Mouse (Mus musculus) limb, embryonic 14.5 days (tissue): ENCODE results near the gene Scrn3. TPM values are rescaled to one million over a fixed set of nuclear protein-coding genes. Genes with fewer than 3 reads are reported as not detected.
A peak's percentile ranks its signal among the peaks of the same experiment; 100 is the strongest.

Experiments used
- ATAC-seq: fragments of 200-750 bp; cut with Nextera tagmentation; 2 replicates; pipeline ENCODE4 v1.8.0; 2017; ENCODE audit warnings: low read depth, moderate number of reproducible peaks, moderate TSS enrichment; ENCODE audit not compliant: low FRiP score
- DNase-seq: peaks from one replicate; pipeline ENCODE4 v3.0.0-alpha.2; 2015; ENCODE audit warnings: low spot score
- H3K27ac ChIP-seq: fragments of 300-500 bp; sonication (generic); replicated peaks from 2 replicates; pipeline ENCODE4 v1.5.1; 2014; ENCODE audit warnings: low read depth, mild to moderate bottlenecking, low read length, moderate library complexity, mixed read lengths
- H3K27me3 ChIP-seq: fragments of 300-500 bp; sonication (generic); 2 replicates; pipeline ENCODE4 v1.6.1; 2014; ENCODE audit warnings: low read length, mixed read lengths; ENCODE audit not compliant: control insufficient read depth, insufficient read depth
- H3K36me3 ChIP-seq: fragments of 300-500 bp; sonication (generic); 2 replicates; pipeline ENCODE4 v1.6.1; 2014; ENCODE audit warnings: mild to moderate bottlenecking, low read length, moderate library complexity, mixed read lengths; ENCODE audit not compliant: control insufficient read depth, insufficient read depth
- H3K4me1 ChIP-seq: fragments of 300-500 bp; sonication (generic); 2 replicates; pipeline ENCODE4 v1.6.1; 2014; ENCODE audit warnings: antibody characterized with exemption, low read length, mixed read lengths; ENCODE audit not compliant: control insufficient read depth, insufficient read depth
- H3K4me2 ChIP-seq: fragments of 300-500 bp; sonication (generic); replicated peaks from 2 replicates; pipeline ENCODE4 v1.6.1; 2014; ENCODE audit warnings: low read depth, mild to moderate bottlenecking, low read length, moderate library complexity; ENCODE audit not compliant: severe bottlenecking
- H3K4me3 ChIP-seq: fragments of 300-500 bp; sonication (generic); replicated peaks from 2 replicates; pipeline ENCODE4 v1.5.1; 2014; ENCODE audit warnings: low read length
- H3K9ac ChIP-seq: fragments of 300-500 bp; sonication (generic); 2 replicates; pipeline ENCODE4 v1.6.1; 2014; ENCODE audit warnings: mild to moderate bottlenecking, low read depth, low read length, moderate library complexity; ENCODE audit not compliant: severe bottlenecking
- H3K9me3 ChIP-seq: fragments of 300-500 bp; sonication (generic); 2 replicates; pipeline ENCODE4 v1.6.1; 2016; ENCODE audit warnings: low read length; ENCODE audit not compliant: control insufficient read depth
- POLR2A ChIP-seq: fragments of 200-500 bp; IDR thresholded peaks from 2 replicates; pipeline ENCODE4 v1.8.0; 2012; ENCODE audit warnings: inconsistent platforms, mild to moderate bottlenecking, moderate library complexity, borderline replicate concordance; ENCODE audit not compliant: insufficient read depth, insufficient read length; ENCODE audit errors: extremely low read depth
- WGBS: fragments of 180-500 bp; shearing (Covaris S2); extraction: QIAGEN DNeasy Blood & Tissue Kit; methylation state at CpG from one replicate; pipeline ENCODE4 v1.1.7; 2014; 5-methylcytosine and 5-hydroxymethylcytosine counted together
- polyA plus RNA-seq, 2 experiments: library from polyadenylated mRNA; depleted of rRNA in 1 of 2; stranded (reverse) in 1 of 2; unstranded in 1 of 2; fragments of >200 nt; fragmentation: Nextera tagmentation in 1 of 2; extraction: Ambion mirVana in 1 of 2; gene quantifications; 2 replicates each; pipeline versions ENCODE4 v1.2.1 to v1.2.3; 2012 to 2014

Gene Scrn3
- polyA plus RNA-seq (2012; rRNA removed), result 12.0 and 13.6 TPM in 2 replicates
- polyA plus RNA-seq (2014; fragmentation: Nextera tagmentation; extraction: Ambion mirVana), result 12.0 and 12.2 TPM in 2 replicates

DNA sequence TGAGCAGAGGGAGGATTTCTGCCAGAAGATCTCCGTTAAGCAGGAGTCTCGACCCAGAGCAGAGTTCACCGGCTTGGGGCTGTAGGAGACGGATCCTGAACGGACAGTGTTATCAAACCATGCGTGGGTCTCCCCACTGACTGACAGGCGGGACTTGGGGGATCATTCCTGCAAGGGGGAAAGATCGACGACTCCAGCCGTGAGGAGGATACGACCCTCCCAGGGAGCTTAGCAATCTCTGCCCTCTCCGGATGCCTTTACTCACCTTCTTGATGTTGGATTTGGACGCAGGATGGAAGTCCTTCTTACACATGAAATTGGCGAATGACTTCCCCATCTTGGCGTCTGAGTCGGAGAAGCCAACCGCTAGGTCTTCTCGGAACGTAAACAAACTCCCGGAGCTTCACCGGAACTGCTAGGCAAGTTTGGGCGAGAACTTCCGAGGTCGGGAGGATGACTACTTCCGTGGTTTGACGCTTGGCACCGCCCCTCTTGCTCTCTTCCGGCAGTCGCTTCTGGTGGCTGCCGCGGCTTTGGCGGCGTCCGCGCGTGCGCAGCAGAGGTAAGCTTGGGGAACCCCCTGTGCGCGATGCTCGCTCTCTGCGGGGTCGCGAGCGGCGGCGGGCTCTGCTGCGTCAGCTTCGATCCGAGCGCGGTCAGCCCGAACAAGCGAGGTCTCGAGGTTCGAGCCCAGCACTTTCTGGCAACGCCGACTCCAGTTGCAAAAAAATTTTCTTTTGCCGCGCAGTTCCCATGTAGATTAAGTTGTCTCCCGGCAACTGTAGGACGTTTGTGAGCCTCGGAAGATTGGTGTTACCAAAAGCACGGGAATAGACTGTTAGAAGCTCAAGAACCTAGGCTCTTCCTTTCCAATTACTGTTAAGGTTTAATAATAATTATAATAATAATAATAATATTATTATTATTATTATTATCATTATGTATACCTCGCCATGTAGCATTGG lies at the start of gene Scrn3, which contains the start of gene Cir1:
TSS of gene Scrn3 (plus strand) at position 450 of the 965 bp plus-strand sequence.
TSS of gene Cir1 (minus strand) at position 550 of the 965 bp plus-strand sequence.
- 1% methylated on average over 64 of the region's 64 CpGs for WGBS

DNA sequence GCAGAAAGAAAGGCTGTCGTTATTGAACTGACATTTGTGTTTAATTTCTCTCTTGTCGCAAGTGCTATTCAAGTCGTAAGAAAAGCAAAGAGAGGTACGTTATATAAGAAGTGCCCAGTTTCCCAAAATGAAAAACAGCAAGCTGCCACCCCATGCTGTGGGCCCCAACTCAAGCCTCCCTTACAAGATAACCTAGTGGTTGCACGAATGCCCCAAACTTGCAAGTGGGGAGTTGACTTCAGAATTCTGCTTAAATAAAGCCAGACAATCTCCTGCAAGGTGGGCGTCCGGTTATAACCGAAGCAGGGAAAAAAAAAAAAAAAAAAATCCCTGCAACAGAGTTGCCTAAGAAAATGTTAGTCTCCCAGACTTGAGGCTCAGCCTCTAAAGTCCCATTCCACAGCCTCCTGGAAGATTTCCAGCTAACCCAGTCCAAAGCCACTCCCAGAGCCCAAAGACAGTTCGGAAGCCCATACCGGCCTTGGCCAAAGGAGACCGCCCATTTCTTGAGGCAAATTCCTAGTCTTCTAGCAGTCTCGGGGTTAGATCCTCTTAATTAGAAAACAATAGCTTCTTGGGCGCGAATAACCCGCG lies 49.1 kb upstream of the Scrn3 start:
- H3K27me3 ChIP-seq, result peaks cover 38% of the 10 kb centered on the region
- peak; percentile 46; the same call in 1 of the 2 replicates for ATAC-seq
- H3K4me1 ChIP-seq, result peaks cover 9% of the 10 kb centered on the region
- no peak for TF ChIP-seq POLR2A
- WGBS, result 3% methylated on average over 16 of the region's 16 CpGs
- peak overlapping the region; percentile 25 for H3K9ac ChIP-seq
- H3K36me3 ChIP-seq, result no peaks in the 10 kb centered on the region
- H3K4me3 ChIP-seq, result peak overlapping the region; percentile 42
- DNase-seq, result no peak
- H3K27ac ChIP-seq, result no peak overlapping the region
- H3K9me3 ChIP-seq, result no peaks in the 10 kb centered on the region; the same call in 1 of the 2 replicates
- H3K4me2 ChIP-seq, result peak overlapping the region; percentile 68

More for the DNA sequence above, at the start of gene Scrn3, which contains the start of gene Cir1:
- Histone ChIP-seq H3K9me3 (no peaks in the 10 kb centered on the region), H3K4me2 (peak within 1 kb of the TSS; percentile 74), H3K4me1 (peaks cover 9% of the 10 kb centered on the region; the same call in 1 of the 2 replicates), H3K27ac (peak within 1 kb of the TSS; percentile 85), H3K9ac (peak within 1 kb of the TSS; percentile 71), H3K4me3 (peak within 1 kb of the TSS; percentile 74), H3K36me3 (peaks cover 19% of the 10 kb centered on the region), H3K27me3 (no peaks in the 10 kb centered on the region)
- ATAC-seq (peak; percentile 95), DNase-seq (peak; percentile 96)
- TF ChIP-seq POLR2A, result peak; percentile 92

DNA sequence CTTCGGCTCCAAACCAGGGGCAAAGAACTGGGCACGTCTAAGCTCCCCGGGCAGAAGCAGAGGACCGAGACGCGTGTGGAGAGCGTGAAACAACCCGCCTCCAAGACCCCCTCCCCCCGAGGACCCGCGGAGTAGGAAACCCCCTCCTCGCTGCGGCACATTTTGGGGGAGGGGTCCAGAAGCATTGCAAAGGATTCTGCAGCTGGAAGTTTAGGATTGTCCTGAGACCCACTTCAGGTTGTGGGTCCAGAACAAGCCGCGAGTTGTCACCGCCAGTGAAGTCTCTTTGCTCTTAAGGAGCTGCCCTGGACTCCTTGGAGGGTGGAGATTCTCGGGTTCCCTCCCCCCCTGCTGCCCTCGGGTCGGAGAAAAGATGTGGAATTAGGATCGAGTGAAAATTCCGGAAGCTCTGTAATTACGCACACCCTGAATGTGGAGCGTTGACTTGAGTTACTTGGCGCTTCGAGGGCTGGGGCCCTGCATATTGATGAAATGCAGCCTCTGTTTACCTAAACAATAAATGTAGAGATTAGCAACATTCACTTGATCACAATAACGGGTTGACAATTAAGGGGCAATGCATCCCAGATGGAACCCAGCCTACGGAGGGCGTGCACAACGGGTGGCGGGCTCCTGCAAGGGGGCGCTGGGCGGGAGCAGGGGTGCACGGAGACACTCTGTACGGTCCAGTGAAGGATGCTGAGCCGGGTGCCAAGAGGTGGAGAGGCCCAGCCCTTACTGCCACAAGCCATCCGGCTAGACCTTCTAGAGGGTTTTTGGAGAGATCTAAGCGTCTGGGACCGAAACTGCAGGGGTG lies 48.4 kb upstream of the Scrn3 start:
- WGBS, result 1% methylated on average over 38 of the region's 38 CpGs
- no peak for TF ChIP-seq POLR2A
- Histone ChIP-seq H3K4me3 (peak overlapping the region; percentile 42), H3K27me3 (peaks cover 45% of the 10 kb centered on the region), H3K9ac (peak overlapping the region; percentile 25), H3K4me1 (peaks cover 9% of the 10 kb centered on the region), H3K9me3 (no peaks in the 10 kb centered on the region; the same call in 1 of the 2 replicates), H3K36me3 (no peaks in the 10 kb centered on the region), H3K27ac (no peak overlapping the region), H3K4me2 (peak overlapping the region; percentile 68)
- ATAC-seq (peak; percentile 77; the same call in 1 of the 2 replicates), DNase-seq (no peak)

DNA sequence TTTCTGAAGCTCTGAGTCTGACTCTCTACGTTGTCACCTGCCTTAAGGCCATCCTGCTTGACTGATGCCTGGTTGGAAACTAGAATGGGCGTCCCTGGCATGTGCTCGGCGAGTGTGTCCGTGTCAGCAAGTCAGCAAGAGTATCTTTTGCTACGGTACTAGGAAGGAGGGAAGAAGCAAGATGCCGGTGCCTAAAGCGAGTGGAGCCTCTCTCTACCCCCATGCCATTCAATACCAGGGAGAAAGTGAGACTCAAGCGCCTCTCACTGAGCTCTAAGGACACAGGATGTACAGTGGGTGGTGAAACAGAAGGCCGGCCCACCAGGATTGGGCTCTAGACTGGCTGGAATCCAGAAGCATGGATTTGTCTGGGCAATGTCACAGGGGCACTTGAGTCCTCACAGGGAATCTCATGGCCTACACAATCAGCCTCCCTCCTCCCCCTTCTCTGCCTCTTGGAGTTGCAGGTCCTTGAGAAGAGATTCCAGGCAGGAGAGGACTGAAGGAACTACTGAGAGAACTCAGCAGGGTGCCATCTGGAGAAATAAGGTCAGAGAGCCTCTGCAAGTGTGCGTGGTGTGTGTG lies 47.7 kb upstream of the Scrn3 start:
- TF ChIP-seq POLR2A, result no peak
- ATAC-seq (no peak), DNase-seq (no peak)
- no peaks in the 10 kb centered on the region for H3K36me3 ChIP-seq
- H3K4me2 ChIP-seq, result peak overlapping the region; percentile 68
- 10% methylated on average over 11 of the region's 11 CpGs for WGBS
- no peaks in the 10 kb centered on the region; the same call in 1 of the 2 replicates for H3K9me3 ChIP-seq
- peaks cover 49% of the 10 kb centered on the region for H3K27me3 ChIP-seq
- no peak overlapping the region for H3K9ac ChIP-seq
- H3K27ac ChIP-seq, result no peak overlapping the region
- H3K4me1 ChIP-seq, result peaks cover 9% of the 10 kb centered on the region
- peak overlapping the region; percentile 42 for H3K4me3 ChIP-seq
